Mouse (Mus musculus) right cerebral cortex, adult 18-20 months (tissue): ENCODE measurements around the gene Kif22.
"Not testable (repeated sequence)": the region's sequence is repeated elsewhere in the genome, so short reads cannot be mapped to it uniquely, and the experiment has no call there.

Source experiments
- DNase-seq: peaks from one replicate; pipeline ENCODE4 v3.0.0; 2022; ENCODE audit warnings: mixed read lengths

Kif22 gene

GRCm38 (mm10) chr7:127041851-127042672, at the start of gene Kif22:
Gene Kif22 (minus strand): TSS chr7:127042471.
- peak; percentile 88 for DNase-seq

DNA sequence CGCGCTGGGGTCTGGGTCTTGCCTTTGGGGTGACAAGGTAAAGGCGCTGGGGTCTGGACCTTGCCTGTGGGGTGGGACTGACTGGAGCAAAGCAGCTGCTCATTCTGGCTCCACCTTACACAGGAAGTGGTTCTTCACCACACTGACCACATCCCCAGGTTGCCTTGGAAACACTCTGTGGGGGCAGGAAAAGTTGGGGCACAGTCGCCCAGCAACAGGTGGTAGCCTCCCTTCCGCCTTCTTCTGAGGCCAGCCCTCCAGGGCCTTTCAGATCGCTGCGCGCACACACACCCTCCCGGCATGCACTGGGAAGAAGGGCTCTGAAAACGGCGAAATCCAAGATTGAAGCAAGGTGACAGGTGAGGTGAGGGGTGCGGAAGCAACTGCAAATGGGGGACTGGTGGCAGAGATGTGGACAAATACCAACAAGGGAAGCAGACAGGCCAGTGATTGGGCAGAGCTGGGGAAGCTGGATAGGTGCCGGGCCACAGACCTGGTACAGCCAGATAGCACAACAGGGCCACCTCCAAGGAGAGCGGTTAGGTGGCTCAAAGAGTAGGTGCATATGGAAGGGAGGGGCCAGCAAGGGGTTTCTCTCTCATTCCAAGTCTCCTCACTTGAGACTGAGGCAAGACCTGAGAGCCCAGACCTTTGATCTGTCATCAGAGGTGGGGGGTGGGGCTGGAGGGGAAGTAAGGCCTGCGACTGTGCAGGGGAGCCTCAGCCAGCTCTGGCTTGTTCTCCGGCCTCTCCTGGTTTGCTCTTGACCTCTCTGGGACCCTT, 49.0 kb upstream of the Kif22 start, which contains the start of gene AI467606:
TSS of gene AI467606 (plus strand) at position 246 of the 783 bp plus-strand sequence.
- no peak for DNase-seq

DNA sequence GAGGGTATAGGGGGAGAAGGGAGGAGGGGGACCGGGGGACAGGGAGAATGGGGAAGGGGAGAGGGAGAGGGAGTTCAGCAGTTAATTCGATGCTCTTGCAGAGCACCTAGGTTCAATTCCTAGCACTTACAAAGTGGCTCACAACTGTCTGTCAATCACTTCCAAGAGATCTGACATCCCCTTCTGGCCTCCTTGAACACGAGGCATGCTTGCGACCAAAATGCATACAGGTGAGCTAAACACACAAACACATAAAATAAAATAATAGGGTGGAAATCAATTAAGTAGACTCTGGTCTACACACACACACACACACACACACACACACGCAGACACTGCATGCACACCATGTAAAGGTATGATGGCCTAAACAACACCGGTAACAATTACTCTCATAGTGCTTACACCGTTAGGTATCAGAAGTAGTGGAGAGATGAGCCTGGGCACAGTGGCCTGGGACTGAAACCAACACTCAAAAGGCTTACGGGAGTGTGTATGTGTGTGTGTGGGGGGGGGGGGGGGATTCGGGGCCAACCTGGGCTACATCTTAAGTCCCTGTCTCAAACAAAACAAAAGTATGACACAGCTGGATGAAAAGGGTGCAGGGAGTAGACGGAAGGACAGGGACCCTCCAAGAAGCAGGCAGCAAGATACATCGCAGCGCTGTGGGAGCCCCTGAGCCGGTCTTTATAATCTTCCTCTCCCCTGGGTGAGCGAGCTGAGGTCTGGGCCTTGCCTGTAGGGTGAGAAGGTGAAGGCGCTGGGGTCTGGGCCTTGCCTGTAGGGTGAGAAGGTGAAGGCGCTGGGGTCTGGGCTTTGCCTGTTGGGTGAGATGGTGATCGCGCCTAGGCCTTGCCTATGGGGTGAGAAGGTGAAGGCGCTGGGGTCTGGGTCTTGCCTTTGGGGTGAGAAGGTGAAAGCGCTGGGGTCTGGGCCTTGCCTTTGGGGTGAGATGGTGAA, 48.2 kb upstream of the Kif22 start:
- no peak for DNase-seq

DNA sequence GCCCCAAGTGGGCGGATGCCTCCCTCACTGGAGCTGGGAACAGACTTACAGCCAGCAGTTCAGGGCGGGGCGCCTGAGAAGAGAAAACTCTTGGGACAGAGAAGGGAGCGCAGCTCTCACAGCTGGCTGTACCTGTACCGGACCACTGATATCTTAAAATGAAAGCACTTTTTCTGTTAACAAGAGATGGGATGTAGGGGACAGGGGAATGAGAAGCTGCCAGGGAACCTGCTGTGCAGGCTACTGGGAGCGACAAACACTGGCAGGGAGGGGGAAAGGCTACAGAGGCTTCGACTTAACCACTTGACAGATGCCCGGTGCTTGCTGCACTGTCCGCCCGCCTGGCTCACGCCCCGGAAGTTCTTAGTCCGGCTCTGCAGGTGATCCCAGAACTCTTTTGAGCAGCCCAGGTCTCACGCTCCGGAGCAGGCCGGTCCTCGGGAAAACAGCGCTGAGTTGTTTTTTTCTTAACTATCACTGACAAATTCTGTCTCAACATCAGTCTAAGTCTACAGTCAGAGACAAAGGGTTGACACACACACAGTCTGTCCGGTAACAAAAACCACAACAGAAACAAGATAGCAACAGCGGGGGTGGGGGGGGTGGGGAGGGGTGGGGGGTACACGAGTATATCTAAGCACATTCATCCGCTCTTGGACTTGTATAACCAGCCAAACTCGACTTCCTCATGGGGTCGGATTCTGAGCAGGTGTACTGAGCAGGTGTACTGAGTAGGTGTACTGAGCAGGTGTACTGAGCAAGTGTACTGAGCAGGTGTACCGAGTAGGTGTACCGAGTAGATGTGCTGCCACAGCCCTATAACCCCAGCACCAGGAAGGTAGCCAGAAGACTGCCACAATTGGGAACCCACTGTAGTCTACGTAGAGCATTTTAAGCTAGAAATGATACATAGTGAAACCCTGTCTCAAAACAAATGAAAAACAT, 46.9 kb upstream of the Kif22 start:
- DNase-seq: no peak

DNA sequence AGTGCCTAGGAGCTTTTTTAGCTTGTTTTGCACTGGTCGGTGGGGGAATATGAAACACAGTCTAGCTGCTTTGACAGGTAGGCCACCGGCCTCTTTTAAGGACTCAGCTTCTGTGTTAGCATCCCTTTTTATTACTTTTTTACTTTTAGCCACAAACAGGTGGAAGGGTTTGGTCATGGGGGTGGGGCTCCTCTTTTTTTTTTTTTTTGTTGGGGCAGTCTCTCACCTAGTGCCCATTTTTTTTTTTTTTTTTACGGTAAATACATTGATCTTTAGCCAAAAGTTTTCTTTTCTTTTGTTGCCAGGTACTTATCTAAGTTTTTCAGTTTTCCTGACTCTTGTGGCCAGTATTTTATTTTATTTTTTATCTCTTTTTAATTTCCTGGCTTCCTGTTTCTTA, 45.8 kb upstream of the Kif22 start:
- DNase-seq: no peak

- DNase-seq: not testable (repeated sequence)
Observed at GRCm38 (mm10) chr7:127087278-127088010, 45.2 kb upstream of the Kif22 start, which contains the start of gene Zg16. Gene Zg16 (minus strand): TSS chr7:127087328.

GRCm38 (mm10) chr7:127085751-127086150, 43.5 kb upstream of the Kif22 start:
- DNase-seq: not testable (repeated sequence)

- no peak for DNase-seq
Observed at GRCm38 (mm10) chr7:127084794-127085193, 42.5 kb upstream of the Kif22 start.

DNA sequence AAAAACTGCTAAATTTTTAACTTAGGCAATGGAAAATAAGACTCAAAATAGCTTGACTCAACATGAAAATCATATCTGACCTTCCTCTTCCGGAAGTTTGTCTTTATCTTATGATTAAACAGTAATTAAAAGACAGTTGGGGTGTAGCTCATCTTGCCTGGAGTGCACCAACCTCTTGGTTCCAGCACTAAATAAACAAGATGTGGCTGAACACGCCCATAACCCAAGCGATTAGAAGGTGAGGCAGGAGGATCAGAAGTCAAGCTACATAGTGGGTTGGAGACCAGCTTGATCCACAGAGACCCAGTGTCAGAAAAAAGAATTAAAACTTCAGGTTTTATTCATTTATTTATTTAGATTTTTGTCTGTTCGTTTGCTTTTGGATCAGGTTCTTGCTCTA, 41.4 kb upstream of the Kif22 start:
- no peak for DNase-seq

GRCm38 (mm10) chr7:127082995-127083394, 40.7 kb upstream of the Kif22 start:
- no peak for DNase-seq

DNA sequence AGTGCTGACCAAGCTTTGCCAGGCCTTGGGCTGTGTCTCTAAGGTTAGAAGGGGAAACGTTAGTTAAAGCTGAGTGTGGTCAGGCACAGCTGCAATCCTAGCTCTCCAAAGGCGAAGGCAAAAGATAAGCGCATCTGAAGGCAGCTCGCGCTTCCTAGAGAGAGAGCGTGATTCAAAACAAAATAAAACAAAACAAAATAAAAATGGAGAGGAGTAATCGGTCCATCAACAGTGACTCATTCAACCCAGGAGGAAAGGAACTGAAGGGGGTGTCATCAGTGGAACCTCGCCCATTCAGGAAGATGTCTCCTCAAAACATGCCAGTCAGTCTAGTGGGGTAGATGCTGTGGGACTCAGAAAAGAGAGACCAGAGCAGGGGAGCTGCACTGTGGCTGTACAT, 40.0 kb upstream of the Kif22 start:
- no peak for DNase-seq

- DNase-seq: no peak
Observed at GRCm38 (mm10) chr7:127080045-127080444, 37.8 kb upstream of the Kif22 start.

GRCm38 (mm10) chr7:127077692-127078091, 35.4 kb upstream of the Kif22 start:
- no peak for DNase-seq

DNA sequence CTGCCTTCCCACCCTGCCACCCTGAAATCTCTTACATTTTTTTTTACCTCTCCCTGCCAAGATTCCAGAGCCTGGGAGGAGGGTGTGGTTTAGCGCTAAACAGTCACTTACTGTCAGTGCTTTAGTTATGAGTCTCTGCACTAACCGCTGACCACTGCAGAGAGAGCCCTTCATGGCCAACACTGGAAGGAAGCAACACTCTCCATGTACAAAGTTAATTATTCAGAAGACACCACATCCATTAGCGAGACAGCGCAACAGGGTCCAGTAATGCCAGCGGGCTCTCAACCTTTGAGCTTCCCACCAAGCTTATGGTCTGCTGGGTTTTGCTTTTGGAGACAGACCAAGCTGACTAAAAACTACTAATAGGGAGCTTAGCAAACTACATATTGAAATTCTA, 33.9 kb upstream of the Kif22 start:
- no peak for DNase-seq

DNA sequence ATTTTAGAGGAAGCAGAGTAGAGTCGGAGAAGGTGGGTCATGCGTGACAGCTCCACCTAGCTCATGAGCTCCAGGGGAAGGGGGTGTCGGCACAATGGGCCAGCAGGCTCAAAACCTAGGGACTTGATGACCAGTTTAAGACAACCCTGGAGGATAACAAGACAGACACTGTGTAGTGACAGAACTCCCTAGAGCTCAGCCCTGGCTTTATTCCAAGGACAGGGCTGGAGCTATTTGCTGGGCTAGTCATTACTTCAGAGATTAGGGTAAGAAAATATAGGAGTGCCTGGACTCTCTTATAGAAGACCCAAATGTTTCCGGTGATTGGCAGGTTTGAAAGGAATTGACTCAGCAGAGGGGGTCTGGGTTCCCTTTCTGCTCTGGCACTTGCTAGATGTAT, 30.9 kb upstream of the Kif22 start:
- DNase-seq: no peak

DNA sequence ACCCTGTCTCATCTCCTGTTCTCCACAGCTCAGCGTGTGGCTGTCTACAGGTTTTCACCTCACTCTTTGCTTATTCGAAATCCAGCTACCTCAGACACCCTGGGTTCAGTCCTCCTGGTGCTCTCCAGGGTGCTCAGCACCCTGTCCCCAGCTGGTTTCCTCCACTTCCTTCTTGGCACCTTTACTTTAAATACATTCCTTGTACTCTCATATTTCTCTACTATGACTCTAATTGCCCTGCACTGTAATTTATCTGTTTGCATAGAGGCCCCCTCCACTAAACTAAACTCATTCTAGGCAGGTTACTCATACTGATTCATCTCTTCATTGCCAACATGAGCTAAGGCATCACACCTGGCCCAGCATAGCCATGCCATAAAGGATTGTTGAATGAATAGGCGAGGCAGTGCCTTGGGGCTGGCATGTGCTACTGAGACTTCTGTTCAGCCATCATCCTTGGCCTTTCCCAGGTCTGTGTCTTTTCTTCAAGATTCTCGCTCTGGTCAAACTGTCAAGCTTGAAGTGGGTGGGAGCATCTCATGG, 28.7 kb upstream of the Kif22 start:
- no peak for DNase-seq

DNA sequence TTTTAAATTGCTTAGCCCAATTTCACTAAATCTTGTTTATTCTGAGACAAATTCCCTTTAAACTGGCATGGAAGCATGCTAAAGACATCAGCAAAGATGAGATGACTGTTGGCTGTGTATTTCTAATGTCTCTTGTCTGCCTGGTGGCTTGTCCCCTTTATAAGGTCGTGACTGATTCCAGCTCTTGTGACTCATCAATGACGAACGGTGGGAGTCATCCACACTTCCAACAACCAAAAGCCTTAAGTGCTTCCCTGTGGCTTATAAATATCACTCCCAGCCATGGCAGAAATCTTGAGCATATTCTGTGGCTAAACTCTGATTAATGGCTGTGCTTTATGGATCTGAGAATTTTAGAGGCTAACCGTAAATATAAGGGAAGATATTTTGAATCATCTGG, 24.0 kb upstream of the Kif22 start:
- no peak for DNase-seq

- DNase-seq: no peak
Observed at GRCm38 (mm10) chr7:127065538-127065937, 23.3 kb upstream of the Kif22 start.

DNA sequence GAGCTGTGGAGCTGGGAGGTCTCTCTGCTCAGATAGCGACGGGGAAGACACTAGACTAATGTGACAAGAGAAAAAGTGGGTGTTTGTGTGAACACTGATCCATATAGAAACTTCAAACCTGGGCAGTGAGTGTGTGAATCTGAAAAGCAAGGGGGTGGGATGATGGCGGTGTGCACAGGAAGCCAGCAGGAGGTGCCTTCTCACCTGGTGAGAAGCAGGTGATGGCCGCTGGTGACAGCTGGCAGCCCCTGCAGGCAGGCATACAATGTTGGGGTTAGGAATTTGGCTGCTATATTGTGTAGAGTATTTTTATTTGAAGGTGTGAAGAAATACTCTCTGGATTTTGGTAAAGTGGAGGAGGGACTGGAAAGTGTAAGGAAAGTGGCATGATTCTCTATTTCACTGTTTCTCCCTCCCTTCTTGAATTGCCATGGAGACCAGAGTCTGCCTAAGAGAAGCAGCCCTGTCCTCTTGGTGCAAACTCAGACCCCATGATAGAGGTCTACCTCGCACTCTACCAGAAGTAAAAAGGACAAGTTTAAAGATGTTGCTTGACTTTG, 12.8 kb upstream of the Kif22 start:
- peak; percentile 4 for DNase-seq

DNA sequence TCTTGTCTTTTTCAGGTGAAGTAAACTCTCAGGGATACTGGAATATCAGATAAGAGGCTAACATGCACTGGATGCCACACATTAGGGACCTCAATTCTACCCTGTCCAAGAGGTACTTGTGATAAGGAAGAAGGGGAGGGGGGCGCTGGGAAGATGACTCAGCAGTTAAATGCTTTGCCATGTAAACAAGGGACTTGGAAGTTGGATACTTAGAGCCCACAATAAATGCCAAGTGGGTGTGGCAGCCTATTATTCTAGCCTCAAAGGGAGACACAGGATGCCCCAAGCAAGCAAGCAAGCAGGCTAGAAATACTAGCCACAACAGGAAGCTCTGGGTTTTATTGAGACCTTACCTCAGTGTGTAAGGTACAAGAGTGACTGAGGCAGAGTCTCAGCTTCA, 11.0 kb downstream of the Kif22 start:
- DNase-seq: no peak
